Mouse (Mus musculus) CH12.LX (cell line): ENCODE data around the gene Olfr1164.

Source experiments
- BHLHE40 ChIP-seq: IDR thresholded peaks from 2 replicates; pipeline ENCODE4 v1.6.1; 2011; ENCODE audit warnings: mild to moderate bottlenecking, low read depth, low read length, improper control_type of control experiment
- CTCF ChIP-seq, 2 experiments: IDR thresholded peaks in 1 of 2; conservative IDR thresholded peaks in 1 of 2; 2 replicates each; pipeline ENCODE4 v1.5.1; 2011 to 2012; ENCODE audit warnings: low read depth in 2 of 2, low read length in 2 of 2, improper control_type of control experiment in 1 of 2, inconsistent platforms in 1 of 2, mild to moderate bottlenecking in 1 of 2, moderate library complexity in 1 of 2
- ETS1 ChIP-seq: conservative IDR thresholded peaks from 2 replicates; pipeline ENCODE4 v1.6.1; 2012; ENCODE audit warnings: low read depth, mild to moderate bottlenecking, inconsistent platforms, low read length, improper control_type of control experiment, moderate library complexity
- KAT2A ChIP-seq: IDR thresholded peaks from 2 replicates; pipeline ENCODE4 v1.6.1; 2012; ENCODE audit warnings: low read length, improper control_type of control experiment, inconsistent platforms; ENCODE audit not compliant: insufficient replicate concordance
- PAX5 ChIP-seq: IDR thresholded peaks from 2 replicates; pipeline ENCODE4 v1.6.1; 2012; ENCODE audit warnings: low read length, inconsistent platforms, mixed read lengths
- POLR2A ChIP-seq: IDR thresholded peaks from 2 replicates; pipeline ENCODE4 v1.6.1; 2011; ENCODE audit warnings: low read depth, mild to moderate bottlenecking, improper control_type of control experiment, low read length
- ZC3H11A ChIP-seq: IDR thresholded peaks from 2 replicates; pipeline ENCODE4 v1.6.1; 2012; ENCODE audit warnings: low read depth, mild to moderate bottlenecking, inconsistent platforms, low read length, improper control_type of control experiment

GRCm38 (mm10) chr2:88071730-88072129 lies 22.0 kb downstream of the Olfr1164 start, which contains the start of gene Olfr1163:
- TF ChIP-seq KAT2A (no peak), CTCF (conservative IDR thresholded peaks at IDR 0.05 in 1 of 2, IDR thresholded peaks at IDR 0.05 in 1 of 2; ENCODE audit: low read depth in 2 of 2, low read length in 2 of 2) (no peak), ETS1 (no peak), POLR2A (no peak), BHLHE40 (no peak), PAX5 (no peak), ZC3H11A (no peak)
